Mouse (Mus musculus) stomach, postnatal 0 days (tissue): ENCODE results near the gene Zg16. TPM values are rescaled to one million over a fixed set of nuclear protein-coding genes. Genes with fewer than 3 reads are reported as not detected.

Experiments used
- ATAC-seq: fragments of 200-750 bp; cut with Nextera tagmentation; 2 replicates; pipeline ENCODE4 v1.8.0; 2017; ENCODE audit not compliant: low FRiP score, low TSS enrichment
- DNase-seq: peaks from one replicate; pipeline ENCODE4 v3.0.0-alpha.2; 2016; ENCODE audit warnings: low spot score
- H3K27ac ChIP-seq: fragments of 300-500 bp; sonication (generic); replicated peaks from 2 replicates; pipeline ENCODE4 v1.5.1; 2014; ENCODE audit warnings: mild to moderate bottlenecking, control low read depth
- H3K27me3 ChIP-seq: fragments of 300-500 bp; sonication (generic); 2 replicates; pipeline ENCODE4 v1.6.1; 2014; ENCODE audit warnings: low read length; ENCODE audit not compliant: control insufficient read depth, insufficient read depth
- H3K36me3 ChIP-seq: fragments of 300-500 bp; sonication (generic); 2 replicates; pipeline ENCODE4 v1.6.1; 2014; ENCODE audit warnings: low read length, mixed read lengths; ENCODE audit not compliant: control insufficient read depth, insufficient read depth
- H3K4me1 ChIP-seq: fragments of 300-500 bp; sonication (generic); replicated peaks from 2 replicates; pipeline ENCODE4 v1.6.1; 2014; ENCODE audit warnings: antibody characterized with exemption; ENCODE audit not compliant: control insufficient read depth, insufficient read depth
- H3K4me2 ChIP-seq: fragments of 300-500 bp; sonication (generic); replicated peaks from 2 replicates; pipeline ENCODE4 v1.6.1; 2014; ENCODE audit warnings: low read depth, mild to moderate bottlenecking, control low read depth, moderate library complexity
- H3K4me3 ChIP-seq: fragments of 300-500 bp; sonication (generic); 2 replicates; pipeline ENCODE4 v1.5.1; 2014; ENCODE audit warnings: low read depth, low read length, control low read depth
- H3K9ac ChIP-seq: fragments of 300-500 bp; sonication (generic); 2 replicates; pipeline ENCODE4 v1.6.1; 2014; ENCODE audit warnings: mild to moderate bottlenecking, low read length, control low read depth, mixed read lengths
- H3K9me3 ChIP-seq: fragments of 300-500 bp; sonication (generic); 2 replicates; pipeline ENCODE4 v1.6.1; 2016; ENCODE audit warnings: low read length; ENCODE audit not compliant: control insufficient read depth
- CTCF ChIP-seq: IDR thresholded peaks from 2 replicates; pipeline ENCODE4 v1.5.1; 2016; ENCODE audit warnings: antibody characterized with exemption, low read depth, mild to moderate bottlenecking, moderate library complexity
- EP300 ChIP-seq: optimal IDR thresholded peaks from 2 replicates; pipeline ENCODE3; 2016; ENCODE audit warnings: antibody characterized with exemption
- WGBS: fragments of 180-500 bp; shearing (Covaris S2); extraction: QIAGEN DNeasy Blood & Tissue Kit; methylation state at CpG from one replicate; pipeline ENCODE4 v1.1.7; 2014; 5-methylcytosine and 5-hydroxymethylcytosine counted together
- polyA plus RNA-seq: library from polyadenylated mRNA; unstranded; fragments of >200 nt; fragmentation: Nextera tagmentation; extraction: Ambion mirVana; gene quantifications from 2 replicates; pipeline ENCODE4 v1.2.1, GENCODE M21; 2015

Zg16 gene
- polyA plus RNA-seq, 1 experiment from 2014 or later = 1.8 TPM

DNA sequence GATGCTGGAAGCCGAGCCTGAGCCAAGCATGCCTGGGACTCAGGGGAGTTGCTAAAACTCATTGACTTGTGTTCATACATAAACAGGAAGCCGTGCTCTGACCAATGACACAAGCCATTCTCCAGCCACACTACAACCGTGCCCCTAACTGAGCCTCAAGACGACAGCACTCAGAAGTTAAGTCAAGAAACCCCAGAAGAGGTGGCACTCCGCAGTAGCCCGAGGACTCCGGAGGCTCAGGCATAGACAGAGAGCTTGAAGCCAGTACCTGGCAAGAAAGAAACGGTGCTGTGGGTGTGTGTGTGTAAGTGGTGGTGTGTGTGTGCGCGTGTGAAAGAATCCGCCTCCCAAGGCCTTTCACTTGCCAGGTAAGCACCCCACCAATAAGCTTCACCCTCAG is 27.8 kb upstream of the Zg16 start:
- no peaks in the 10 kb centered on the region for H3K36me3 ChIP-seq
- no peaks in the 10 kb centered on the region for H3K4me1 ChIP-seq
- no peaks in the 10 kb centered on the region for H3K27me3 ChIP-seq
- DNase-seq (no peak), ATAC-seq (no peak)
- no peak overlapping the region for H3K9ac ChIP-seq
- 70% methylated on average over 11 of the region's 11 CpGs for WGBS
- no peaks in the 10 kb centered on the region for H3K9me3 ChIP-seq
- H3K27ac ChIP-seq = no peak overlapping the region
- H3K4me3 ChIP-seq = no peak overlapping the region
- no peak overlapping the region for H3K4me2 ChIP-seq
- no peak for TF ChIP-seq EP300
- TF ChIP-seq CTCF = no peak

DNA sequence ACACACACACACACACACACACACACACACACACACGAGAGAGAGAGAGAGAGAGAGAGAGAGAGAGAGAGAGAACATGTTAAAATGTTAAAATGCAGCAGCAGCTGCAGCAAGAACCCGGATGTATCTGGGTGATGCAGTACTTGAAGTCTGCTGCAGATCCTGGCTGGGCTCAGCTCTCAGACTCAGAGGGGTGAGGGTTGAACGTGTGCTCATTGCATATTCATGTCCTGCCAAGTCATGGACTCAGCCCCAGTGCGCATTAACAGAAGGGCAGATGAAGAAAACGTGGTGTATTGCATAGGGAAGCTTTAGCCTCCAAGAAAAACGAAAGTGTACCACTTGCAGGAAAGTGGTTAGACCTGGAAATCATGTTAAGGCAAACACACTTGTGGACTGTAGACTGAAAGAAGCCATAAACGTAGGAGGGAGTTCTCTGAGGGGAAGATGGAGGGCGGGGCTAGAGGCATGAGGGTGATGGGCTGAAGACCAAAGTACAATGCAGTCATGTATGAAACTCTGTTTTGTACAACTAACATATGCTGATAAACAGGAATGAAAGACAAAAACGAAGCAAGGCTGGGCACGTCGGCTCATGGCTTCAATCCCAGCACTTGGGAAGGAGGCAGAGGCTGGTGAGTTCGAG is 26.6 kb upstream of the Zg16 start:
- no peak for ATAC-seq
- no peak for TF ChIP-seq EP300
- no peak for TF ChIP-seq CTCF
- H3K4me2 ChIP-seq = no peak overlapping the region
- H3K9me3 ChIP-seq = no peaks in the 10 kb centered on the region
- no peaks in the 10 kb centered on the region for H3K27me3 ChIP-seq
- H3K27ac ChIP-seq = no peak overlapping the region
- 41% methylated on average over 11 of the region's 12 CpGs for WGBS
- no peaks in the 10 kb centered on the region for H3K36me3 ChIP-seq
- H3K4me3 ChIP-seq = no peak overlapping the region
- no peaks in the 10 kb centered on the region for H3K4me1 ChIP-seq
- H3K9ac ChIP-seq = no peak overlapping the region
- no peak for DNase-seq

DNA sequence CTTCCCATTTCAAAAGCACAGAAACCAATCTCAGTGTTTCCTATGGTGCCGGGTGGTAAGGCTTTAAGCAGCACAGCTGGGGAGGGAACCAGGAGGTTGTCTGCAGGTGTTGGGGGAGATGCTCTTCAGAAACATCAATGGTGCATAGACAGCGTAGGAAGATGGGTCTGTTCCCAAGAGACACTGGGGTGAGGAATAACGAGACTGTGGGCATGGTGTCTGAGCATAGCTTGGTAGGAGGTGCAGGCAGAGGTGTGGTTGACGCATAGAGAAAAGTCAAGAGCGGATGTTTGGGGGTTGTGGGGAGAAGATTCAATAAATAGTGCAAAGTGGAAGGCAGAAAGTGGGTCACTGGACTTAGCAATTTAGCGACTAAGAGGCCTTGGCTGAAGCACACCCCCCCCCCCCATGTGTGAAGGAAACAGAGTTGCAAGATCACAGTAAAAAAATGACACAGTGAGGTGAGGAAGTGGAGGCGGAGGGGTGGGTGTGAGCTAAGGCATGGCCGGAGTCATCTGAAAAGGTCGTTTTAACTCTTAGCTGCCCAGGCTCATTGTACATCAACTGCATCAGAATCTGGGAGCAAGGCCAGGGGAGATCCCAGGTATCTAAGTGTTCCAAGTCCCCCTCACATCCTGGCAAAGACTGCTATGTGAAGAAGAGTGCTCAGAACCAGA is 25.9 kb upstream of the Zg16 start:
- H3K27ac ChIP-seq = no peak overlapping the region
- no peak overlapping the region for H3K4me3 ChIP-seq
- no peak overlapping the region for H3K4me2 ChIP-seq
- no peaks in the 10 kb centered on the region for H3K27me3 ChIP-seq
- no peaks in the 10 kb centered on the region for H3K36me3 ChIP-seq
- H3K9me3 ChIP-seq = no peaks in the 10 kb centered on the region
- H3K9ac ChIP-seq = no peak overlapping the region
- no peak for ATAC-seq
- WGBS = 40% methylated on average over 9 of the region's 9 CpGs
- no peaks in the 10 kb centered on the region for H3K4me1 ChIP-seq
- TF ChIP-seq CTCF = no peak
- TF ChIP-seq EP300 = no peak
- DNase-seq = no peak

DNA sequence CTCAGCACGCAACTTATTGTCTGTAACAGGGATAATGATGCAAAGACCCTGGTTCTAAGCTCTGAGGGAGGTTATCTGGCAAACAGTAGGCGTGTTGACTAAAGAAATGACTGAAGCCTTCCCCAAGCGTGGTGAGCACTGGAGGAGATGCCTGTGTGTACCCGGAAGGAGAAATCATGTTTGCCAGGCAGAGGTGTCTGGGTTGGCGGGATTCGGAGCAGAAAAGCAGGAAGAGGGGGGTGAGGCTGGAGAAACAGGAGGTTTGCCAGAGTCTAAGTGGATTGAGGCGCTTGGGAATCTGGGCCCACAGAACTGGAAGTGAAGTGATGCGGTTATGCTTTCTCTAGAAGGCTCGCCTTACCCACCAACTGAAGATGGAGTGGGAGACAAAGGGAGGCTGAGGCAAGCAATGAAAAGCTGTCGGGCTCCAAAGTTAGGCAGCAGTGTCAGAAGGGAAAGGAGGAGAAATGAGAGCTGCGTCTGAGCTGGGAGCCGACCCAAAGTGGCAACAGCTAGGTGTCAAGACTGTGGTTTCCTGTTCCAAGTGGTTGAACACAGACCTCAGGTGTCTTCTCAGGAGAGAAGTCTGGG is 25.2 kb upstream of the Zg16 start:
- Histone ChIP-seq H3K27ac (no peak overlapping the region), H3K4me2 (no peak overlapping the region), H3K36me3 (no peaks in the 10 kb centered on the region), H3K27me3 (no peaks in the 10 kb centered on the region), H3K4me3 (no peak overlapping the region), H3K4me1 (no peaks in the 10 kb centered on the region), H3K9ac (no peak overlapping the region), H3K9me3 (no peaks in the 10 kb centered on the region)
- 60% methylated on average over 12 of the region's 12 CpGs for WGBS
- no peak for DNase-seq
- no peak for TF ChIP-seq CTCF
- TF ChIP-seq EP300 = no peak
- ATAC-seq = no peak

DNA sequence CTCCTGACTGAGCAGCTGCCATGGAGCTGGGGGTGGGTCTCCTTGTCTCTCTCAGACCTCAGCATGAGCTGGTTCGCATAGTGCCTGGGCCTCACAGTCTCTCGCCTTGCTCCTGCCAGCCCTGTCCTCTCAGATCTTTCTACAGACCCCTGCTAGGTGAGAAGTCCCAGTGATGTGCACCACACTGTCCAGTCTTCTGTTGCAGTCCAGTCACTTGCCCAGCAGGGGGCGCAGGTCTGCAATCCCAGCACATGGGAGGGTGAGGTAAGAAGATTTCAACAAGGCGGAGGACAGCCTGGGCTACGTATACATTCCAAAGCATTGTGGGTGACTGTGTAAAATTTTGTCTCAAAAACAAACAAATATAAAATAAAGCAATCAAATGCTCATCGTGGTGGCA is 24.3 kb upstream of the Zg16 start:
- Histone ChIP-seq H3K4me1 (no peaks in the 10 kb centered on the region), H3K4me2 (no peak overlapping the region), H3K9me3 (no peaks in the 10 kb centered on the region), H3K9ac (no peak overlapping the region), H3K27ac (no peak overlapping the region), H3K4me3 (no peak overlapping the region), H3K36me3 (no peaks in the 10 kb centered on the region), H3K27me3 (no peaks in the 10 kb centered on the region)
- TF ChIP-seq EP300 (no peak), CTCF (peak; percentile 77)
- ATAC-seq (peak; percentile 27; the same call in 1 of the 2 replicates), DNase-seq (peak; percentile 58)
- WGBS = 42% methylated on average over 6 of the region's 6 CpGs
